Mouse (Mus musculus) spleen, postnatal 4 days (tissue): ENCODE measurements around the gene Pax3.

ENCODE experiments used
- DNase-seq, 2 experiments: peaks; one replicate each; pipeline ENCODE4 v3.0.0; 2022; ENCODE audit warnings: low spot score in 2 of 2

Pax3 gene

GRCm38 (mm10) chr1:78172334-78172733 is 24.6 kb downstream of the Pax3 start:
- no peak for DNase-seq

GRCm38 (mm10) chr1:78171671-78172070 is 25.3 kb downstream of the Pax3 start:
- no peak for DNase-seq

- no peak for DNase-seq
Observed at GRCm38 (mm10) chr1:78170771-78171170, 26.2 kb downstream of the Pax3 start.

GRCm38 (mm10) chr1:78168796-78169195 is 28.1 kb downstream of the Pax3 start:
- no peak for DNase-seq

DNA sequence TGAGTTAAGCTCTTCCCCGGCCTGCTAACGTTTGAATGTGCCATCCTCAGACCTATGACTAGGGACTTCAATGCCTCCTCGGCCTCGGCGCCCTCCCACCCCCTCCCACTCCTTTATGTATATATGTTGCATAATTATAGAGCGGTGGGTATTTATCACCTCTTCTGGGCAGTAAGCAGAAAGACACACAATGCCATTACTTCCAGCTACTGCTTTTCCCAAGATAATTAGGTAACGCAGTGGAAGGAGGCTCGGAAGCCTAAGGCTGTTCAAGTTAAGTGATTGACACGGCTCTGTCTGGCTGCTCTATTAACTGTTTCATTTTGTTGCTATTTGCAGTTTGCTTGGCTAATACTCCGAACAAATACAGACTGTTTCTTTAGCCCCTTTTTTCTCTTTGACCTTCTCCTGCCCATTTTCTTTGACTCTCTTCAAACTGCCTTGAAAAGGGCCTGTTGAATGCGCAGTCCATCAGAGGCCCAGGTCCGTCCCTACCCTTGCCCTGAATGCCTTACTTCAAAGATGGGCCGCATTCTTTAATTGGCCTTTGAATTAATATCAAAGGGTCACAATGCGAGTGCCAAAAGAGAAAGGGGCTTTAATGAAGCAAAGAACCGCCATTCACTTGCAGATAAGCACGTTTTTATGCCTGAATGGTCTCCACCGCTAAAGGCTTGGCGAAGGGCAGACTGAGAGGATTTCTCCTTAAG is 29.2 kb downstream of the Pax3 start:
- no peak for DNase-seq

DNA sequence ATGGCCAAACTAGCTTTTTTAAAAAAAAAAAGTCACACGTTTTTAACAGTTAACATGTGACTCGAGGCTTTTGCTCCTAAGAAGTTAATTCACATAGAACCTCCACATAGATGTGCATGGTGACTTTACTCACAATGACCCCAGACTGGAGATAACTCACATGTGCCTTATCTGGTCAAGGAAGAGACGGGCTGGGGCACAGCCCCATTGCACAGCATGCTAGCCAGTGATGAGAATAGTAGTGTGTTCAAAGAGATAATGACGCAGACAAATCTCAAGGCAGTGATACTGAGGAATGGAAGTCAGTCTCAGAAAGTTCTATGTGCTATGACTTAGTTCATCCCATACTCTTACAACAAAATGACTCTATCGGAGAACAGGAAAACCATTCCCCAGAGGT is 35.2 kb downstream of the Pax3 start:
- no peak for DNase-seq

- DNase-seq = no peak
Observed at GRCm38 (mm10) chr1:78157930-78158329, 39.0 kb downstream of the Pax3 start.

DNA sequence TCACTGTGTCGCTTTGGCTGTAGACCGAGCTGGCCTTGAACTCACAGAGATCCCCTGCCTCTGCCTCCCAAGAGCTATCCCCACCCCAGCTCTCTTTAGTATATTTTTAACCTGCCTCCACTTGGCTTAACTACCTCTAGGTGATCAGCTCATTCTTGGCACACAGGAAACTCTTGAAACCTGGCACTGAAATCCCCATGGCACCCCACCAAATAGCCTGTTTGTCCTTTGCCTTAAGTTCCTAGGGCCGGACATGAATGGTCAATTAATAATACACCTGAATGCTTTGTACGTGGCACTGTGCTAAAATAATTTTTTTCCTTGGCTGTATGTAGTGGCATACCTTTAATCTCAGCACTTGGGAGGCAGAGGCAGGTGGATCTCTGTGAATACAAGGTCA is 41.1 kb downstream of the Pax3 start:
- no peak for DNase-seq

- no peak for DNase-seq
Observed at GRCm38 (mm10) chr1:78148011-78148623, 48.8 kb downstream of the Pax3 start.

DNA sequence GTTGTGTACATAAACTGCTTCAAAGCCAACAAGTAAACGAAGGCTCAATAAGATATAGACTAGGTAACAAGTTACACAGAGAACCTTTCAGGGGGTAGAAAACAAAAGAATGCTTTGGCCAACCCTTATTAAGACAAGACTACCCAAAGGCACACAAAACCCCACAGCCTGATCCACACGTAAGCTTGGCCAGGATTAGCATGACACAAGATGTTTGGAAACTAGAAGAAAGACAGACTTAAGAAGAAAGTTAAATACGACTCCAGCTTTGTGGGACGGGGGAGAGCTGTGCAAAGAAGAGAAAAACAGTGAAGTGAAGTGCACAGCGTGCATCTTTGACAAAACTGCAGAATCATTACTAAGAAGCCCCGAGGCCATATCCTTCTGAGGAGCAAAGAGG is 53.5 kb downstream of the Pax3 start:
- no peak for DNase-seq

- no peak for DNase-seq
Observed at GRCm38 (mm10) chr1:78142912-78143311, 54.0 kb downstream of the Pax3 start.

DNA sequence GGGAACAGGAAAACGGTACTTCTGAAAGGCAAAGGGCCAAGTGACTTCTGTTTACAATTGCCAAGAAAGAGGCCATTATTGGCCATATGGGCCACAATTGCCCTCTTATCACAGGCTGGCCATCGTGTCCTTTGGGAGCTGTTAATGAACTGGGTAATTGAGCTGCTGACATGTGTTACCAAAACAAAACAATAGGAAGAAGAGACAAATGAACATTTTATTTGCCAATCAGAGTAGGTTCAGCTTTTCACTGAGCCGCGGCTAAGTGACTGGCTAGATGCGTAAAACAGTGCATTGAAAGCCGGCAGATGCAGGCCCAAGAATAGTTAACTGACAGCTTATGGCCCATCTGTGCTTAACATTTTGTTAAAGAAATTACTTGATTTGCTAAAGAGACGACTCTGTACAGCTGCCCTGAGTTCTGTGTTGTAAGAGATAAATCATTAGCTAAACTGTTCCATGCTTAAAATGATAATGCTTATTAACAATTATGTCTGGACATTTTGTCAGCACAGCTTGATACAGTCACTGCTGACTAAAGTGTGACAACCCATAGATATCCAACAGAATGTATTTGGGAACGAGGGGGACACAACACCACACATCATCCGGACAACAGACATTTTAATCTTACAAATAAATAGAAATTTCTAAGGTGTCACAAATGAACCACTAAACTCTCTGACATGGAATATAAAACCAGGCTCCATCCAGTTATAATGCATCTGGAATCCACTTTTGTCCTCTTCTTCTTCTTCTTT is 55.0 kb downstream of the Pax3 start:
- no peak for DNase-seq

GRCm38 (mm10) chr1:78141314-78141713 is 55.6 kb downstream of the Pax3 start:
- DNase-seq = no peak

- DNase-seq = no peak
Observed at GRCm38 (mm10) chr1:78140505-78141303, 56.2 kb downstream of the Pax3 start.

DNA sequence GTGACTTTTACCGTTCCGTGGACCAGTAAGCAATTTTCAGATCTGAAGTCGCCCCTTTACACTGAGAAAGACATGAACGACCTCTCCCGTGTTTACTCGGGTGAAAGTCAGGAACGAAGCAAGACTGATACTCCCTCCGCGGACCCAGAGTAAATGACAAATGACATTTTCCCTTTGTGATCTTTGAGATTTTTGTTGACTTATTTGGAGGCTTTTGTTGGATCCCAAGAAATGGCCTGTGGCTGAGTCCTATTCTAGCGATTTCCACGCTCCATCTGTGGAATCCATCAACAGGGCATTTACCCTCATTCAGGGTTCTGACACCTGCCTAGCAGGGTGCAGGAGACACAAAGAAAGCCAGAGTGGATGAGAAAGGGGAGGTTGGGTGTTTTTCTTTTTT is 57.6 kb downstream of the Pax3 start:
- no peak for DNase-seq

DNA sequence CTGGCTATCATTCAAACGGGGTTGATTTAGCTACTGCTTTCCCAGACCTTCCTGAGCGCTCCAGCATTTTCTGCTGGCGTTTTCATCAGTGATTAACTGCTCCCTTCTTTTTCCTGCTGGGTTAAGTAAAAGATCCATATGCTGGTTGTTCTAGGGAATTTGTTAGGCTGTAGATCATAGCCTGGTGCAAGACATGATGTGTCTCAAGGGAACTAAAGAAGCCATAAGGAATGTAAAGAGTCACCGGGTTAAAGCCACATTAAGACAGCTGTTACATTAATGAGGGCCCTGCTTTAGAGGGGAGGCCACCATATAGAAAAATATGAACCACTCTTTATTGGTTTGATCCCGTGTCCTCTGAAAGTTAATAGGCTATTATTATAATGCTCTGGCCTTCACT is 67.7 kb downstream of the Pax3 start:
- no peak for DNase-seq

DNA sequence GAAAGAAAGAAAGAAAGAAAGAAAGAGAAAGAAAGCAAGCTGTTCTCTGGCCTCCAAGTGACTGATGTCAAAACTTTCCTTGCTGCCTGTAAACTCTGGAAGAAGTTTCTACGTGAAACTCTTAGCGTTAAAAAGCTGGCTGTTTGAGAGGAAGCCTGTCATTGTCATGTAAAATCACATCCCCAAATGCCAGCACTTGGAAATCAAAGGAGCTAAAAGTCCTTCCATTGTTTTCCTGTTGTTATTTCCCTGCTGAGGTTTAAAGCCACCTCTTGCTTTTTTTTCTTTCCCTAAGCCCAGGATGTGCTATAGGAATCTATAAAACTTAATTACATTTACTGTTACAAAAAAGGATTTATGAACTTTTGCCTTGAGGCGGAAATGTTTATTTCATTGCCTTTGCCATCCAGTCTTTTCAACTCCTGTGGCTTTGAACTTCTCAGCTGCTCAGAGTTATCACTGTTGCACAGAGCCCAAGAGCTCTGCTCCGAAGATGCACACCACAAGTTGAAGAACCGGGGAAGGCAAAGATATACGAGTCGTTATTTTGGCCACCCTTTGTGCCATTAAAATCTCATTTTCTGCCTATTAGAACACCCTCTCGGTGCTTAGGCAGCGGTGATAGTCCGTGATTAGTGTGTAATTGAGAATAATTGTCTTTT is 76.9 kb downstream of the Pax3 start:
- no peak for DNase-seq

DNA sequence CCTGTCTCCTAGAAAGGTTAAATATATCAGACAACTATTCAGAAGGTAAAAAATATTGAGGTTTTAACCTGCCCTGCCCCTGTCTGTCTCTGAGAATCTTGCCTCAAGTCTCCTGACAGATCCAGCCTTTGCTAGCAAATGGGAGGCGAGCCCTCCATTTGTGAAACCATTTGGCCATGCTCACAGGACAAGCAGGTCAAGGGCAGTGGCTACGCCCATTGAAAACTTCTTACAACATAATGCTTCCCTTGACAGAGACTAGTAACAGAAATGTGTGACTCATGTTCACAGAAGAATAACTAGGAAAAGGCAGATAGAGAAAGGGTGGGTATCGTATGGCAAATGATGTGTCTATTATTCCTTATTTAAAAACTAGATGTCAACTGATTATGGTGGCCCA is 80.9 kb downstream of the Pax3 start:
- DNase-seq = no peak

GRCm38 (mm10) chr1:78110311-78110710 is 86.6 kb downstream of the Pax3 start:
- no peak for DNase-seq

GRCm38 (mm10) chr1:78103511-78103910 is 93.4 kb downstream of the Pax3 start:
- DNase-seq = no peak

GRCm38 (mm10) chr1:78093619-78094018 is 103.3 kb downstream of the Pax3 start:
- no peak for DNase-seq

DNA sequence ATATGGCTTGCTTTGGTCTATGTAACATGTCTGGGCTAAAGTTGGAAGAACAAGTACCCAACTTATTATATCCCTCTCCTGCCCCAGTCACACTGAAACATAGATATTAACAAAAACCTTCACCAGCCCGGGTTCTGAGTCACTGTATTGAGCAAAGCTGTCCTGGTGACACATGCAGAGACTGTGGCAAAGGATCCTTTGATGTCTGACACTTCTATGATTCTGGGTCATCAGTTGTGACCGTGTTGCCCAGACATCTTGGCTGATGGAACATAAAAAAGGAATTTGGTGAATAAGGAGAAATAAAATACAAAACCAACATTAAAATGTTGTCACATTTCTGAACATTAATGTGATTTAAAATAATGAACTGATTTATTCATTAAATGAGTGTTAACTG is 108.3 kb downstream of the Pax3 start:
- no peak for DNase-seq
